Mouse (Mus musculus) hindbrain, postnatal 0 days (tissue): ENCODE results near the gene Cyp3a57. TPM values are rescaled to one million over a fixed set of nuclear protein-coding genes. Genes with fewer than 3 reads are reported as not detected.

Experiments
- ATAC-seq: fragments of 200-750 bp; cut with Nextera tagmentation; 2 replicates; pipeline ENCODE4 v1.8.0; 2017; ENCODE audit warnings: mild to moderate bottlenecking, moderate TSS enrichment, moderate library complexity
- DNase-seq: peaks from one replicate; pipeline ENCODE4 v3.0.0-alpha.2; 2015; ENCODE audit warnings: low spot score
- H3K27ac ChIP-seq: fragments of 300-500 bp; sonication (generic); 2 replicates; pipeline ENCODE4 v1.5.1; 2014; ENCODE audit warnings: mild to moderate bottlenecking
- H3K27me3 ChIP-seq: fragments of 300-500 bp; sonication (generic); 2 replicates; pipeline ENCODE4 v1.6.1; 2014; ENCODE audit warnings: low read length, mixed read lengths; ENCODE audit not compliant: insufficient read depth
- H3K36me3 ChIP-seq: fragments of 300-500 bp; sonication (generic); 2 replicates; pipeline ENCODE4 v1.6.1; 2014; ENCODE audit warnings: low read length, mixed read lengths; ENCODE audit not compliant: insufficient read depth
- H3K4me1 ChIP-seq: fragments of 300-500 bp; sonication (generic); 2 replicates; pipeline ENCODE4 v1.6.1; 2014; ENCODE audit warnings: antibody characterized with exemption, low read length, mixed read lengths; ENCODE audit not compliant: insufficient read depth
- H3K4me2 ChIP-seq: fragments of 300-500 bp; sonication (generic); 2 replicates; pipeline ENCODE4 v1.6.1; 2014; ENCODE audit warnings: low read depth, mild to moderate bottlenecking, low read length, moderate library complexity, mixed read lengths
- H3K4me3 ChIP-seq: fragments of 300-500 bp; sonication (generic); 2 replicates; pipeline ENCODE4 v1.5.1; 2014; ENCODE audit warnings: low read length
- H3K9ac ChIP-seq: fragments of 300-500 bp; sonication (generic); replicated peaks from 2 replicates; pipeline ENCODE4 v1.6.1; 2014; ENCODE audit warnings: mild to moderate bottlenecking, low read length, moderate library complexity, mixed read lengths
- H3K9me3 ChIP-seq: fragments of 300-500 bp; sonication (generic); 2 replicates; pipeline ENCODE4 v1.6.1; 2016; ENCODE audit warnings: low read length, mixed read lengths
- CTCF ChIP-seq: IDR thresholded peaks from 2 replicates; pipeline ENCODE4 v1.5.1; 2016; ENCODE audit warnings: antibody characterized with exemption, control low read depth, low read depth
- WGBS: fragments of 180-500 bp; shearing (Covaris S2); extraction: QIAGEN DNeasy Blood & Tissue Kit; methylation state at CpG from one replicate; pipeline ENCODE4 v1.1.7; 2014; 5-methylcytosine and 5-hydroxymethylcytosine counted together
- polyA plus RNA-seq: library from polyadenylated mRNA; unstranded; fragments of >200 nt; fragmentation: Nextera tagmentation; extraction: Ambion mirVana; gene quantifications from 2 replicates; pipeline ENCODE4 v1.2.1, GENCODE M21; 2015
- total RNA-seq: library from RNA; depleted of rRNA; stranded (reverse); fragments of >200 nt; gene quantifications from 2 replicates; pipeline ENCODE4 v1.2.3, GENCODE M21; 2014; rRNA removed

The Cyp3a57 gene
- total and polyA plus RNA-seq, 2 experiments from 2014 or later, result not detected

DNA sequence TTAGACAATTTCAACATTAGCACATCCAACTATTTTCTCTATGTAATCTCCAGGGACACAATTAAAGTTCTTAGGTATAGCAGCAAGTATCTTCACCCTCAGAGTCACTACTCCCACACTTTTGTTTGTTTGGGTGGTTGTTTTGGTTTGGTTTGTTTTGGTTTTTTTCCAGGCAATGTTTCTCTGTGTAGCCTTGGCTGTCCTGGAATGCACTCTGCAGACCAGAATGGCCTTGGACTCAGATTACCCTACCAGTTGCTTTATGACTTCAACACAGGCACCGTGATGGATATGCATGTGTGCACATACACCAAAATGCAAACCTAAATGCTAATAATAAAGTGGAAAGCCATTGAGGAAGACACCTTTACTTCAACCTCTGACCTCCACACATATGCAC is 88.6 kb downstream of the Cyp3a57 start:
- ATAC-seq (no peak), DNase-seq (no peak)
- Histone ChIP-seq H3K36me3 (no peaks in the 10 kb centered on the region), H3K9ac (no peak overlapping the region), H3K4me2 (no peak overlapping the region), H3K27me3 (no peaks in the 10 kb centered on the region), H3K4me1 (no peaks in the 10 kb centered on the region), H3K4me3 (no peak overlapping the region), H3K9me3 (peaks cover 5% of the 10 kb centered on the region; the same call in 1 of the 2 replicates), H3K27ac (no peak overlapping the region)
- TF ChIP-seq CTCF, result no peak
- 71% methylated on average over 1 of the region's 1 CpGs for WGBS

Other genes starting within 250 kb of the Cyp3a57 start
- 36.4 and 53.3 TPM in 2 replicates for gene Arpc1b, start 231.1 kb upstream of the Cyp3a57 start, total RNA-seq
- 73.6 and 84.9 TPM in 2 replicates for gene Arpc1b, start 231.1 kb upstream of the Cyp3a57 start, polyA plus RNA-seq
- 22.6 and 26.0 TPM in 2 replicates for gene Pdap1, start 205.0 kb upstream of the Cyp3a57 start, total RNA-seq
- 124 and 137 TPM in 2 replicates for gene Pdap1, start 205.0 kb upstream of the Cyp3a57 start, polyA plus RNA-seq
- 62.5 and 63.1 TPM in 2 replicates for gene Bud31, start 204.9 kb upstream of the Cyp3a57 start, total RNA-seq
- gene Bud31, start 204.9 kb upstream of the Cyp3a57 start, polyA plus RNA-seq, result 161 and 165 TPM in 2 replicates
- gene Ptcd1, start 178.2 kb upstream of the Cyp3a57 start, total RNA-seq, result 27.8 and 28.6 TPM in 2 replicates
- gene Ptcd1, start 178.2 kb upstream of the Cyp3a57 start, polyA plus RNA-seq, result 16.9 and 17.5 TPM in 2 replicates
- gene Cpsf4, start 178.1 kb upstream of the Cyp3a57 start, total RNA-seq, result 33.1 and 48.1 TPM in 2 replicates
- 37.8 and 40.1 TPM in 2 replicates for gene Cpsf4, start 178.1 kb upstream of the Cyp3a57 start, polyA plus RNA-seq
- gene Atp5j2, start 153.2 kb upstream of the Cyp3a57 start, total RNA-seq, result 116 and 144 TPM in 2 replicates
- gene Atp5j2, start 153.2 kb upstream of the Cyp3a57 start, polyA plus RNA-seq, result 727 and 733 TPM in 2 replicates
- gene Zkscan14, start 143.4 kb upstream of the Cyp3a57 start, total RNA-seq, result 7.4 and 8.6 TPM in 2 replicates
- 11.3 and 12.5 TPM in 2 replicates for gene Zkscan14, start 143.4 kb upstream of the Cyp3a57 start, polyA plus RNA-seq
- gene Zkscan5, start 140.7 kb upstream of the Cyp3a57 start, total RNA-seq, result 14.7 and 15.3 TPM in 2 replicates
- 11.1 and 12.4 TPM in 2 replicates for gene Zkscan5, start 140.7 kb upstream of the Cyp3a57 start, polyA plus RNA-seq
- 21.0 and 21.5 TPM in 2 replicates for gene Zfp655, start 113.6 kb upstream of the Cyp3a57 start, total RNA-seq
- gene Zfp655, start 113.6 kb upstream of the Cyp3a57 start, polyA plus RNA-seq, result 25.2 and 25.5 TPM in 2 replicates
- 21.2 and 25.5 TPM in 2 replicates for gene Zscan25, start 64.8 kb upstream of the Cyp3a57 start, total RNA-seq
- gene Zscan25, start 64.8 kb upstream of the Cyp3a57 start, polyA plus RNA-seq, result 0.83 and 0.92 TPM in 2 replicates
- not detected in 2 replicates for gene Cyp3a16, start 124.4 kb downstream of the Cyp3a57 start, total RNA-seq
- not detected in 2 replicates for gene Cyp3a16, start 124.4 kb downstream of the Cyp3a57 start, polyA plus RNA-seq
- not detected in 2 replicates for gene Cyp3a41b, start 239.5 kb downstream of the Cyp3a57 start, total RNA-seq
- gene Cyp3a41b, start 239.5 kb downstream of the Cyp3a57 start, polyA plus RNA-seq, result not detected in 2 replicates